Mouse (Mus musculus) cerebellum, adult 11 months (tissue): ENCODE results near the gene Nbas.

Experiments
- DNase-seq: peaks from one replicate; pipeline ENCODE4 v3.0.0; 2022

The Nbas gene

DNA sequence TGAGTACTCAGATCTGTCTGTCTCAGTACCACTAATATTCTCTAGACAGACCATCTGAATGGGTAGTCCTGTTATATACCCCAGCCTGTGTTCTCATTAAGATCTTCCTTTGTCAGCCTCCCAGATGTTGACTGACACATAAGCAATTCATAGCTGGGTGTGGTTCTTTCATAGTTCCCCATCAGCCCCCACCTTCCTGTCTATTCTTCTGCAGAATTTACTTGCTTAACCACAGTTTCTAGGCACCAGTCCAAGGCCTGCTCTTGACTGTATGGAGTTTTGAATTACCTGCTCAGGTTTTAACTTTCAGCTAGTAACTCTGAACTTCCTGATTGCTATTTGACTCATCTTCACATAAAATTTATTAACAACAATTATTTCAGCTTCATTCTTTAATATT is 141.3 kb downstream of the Nbas start:
- no peak for DNase-seq

DNA sequence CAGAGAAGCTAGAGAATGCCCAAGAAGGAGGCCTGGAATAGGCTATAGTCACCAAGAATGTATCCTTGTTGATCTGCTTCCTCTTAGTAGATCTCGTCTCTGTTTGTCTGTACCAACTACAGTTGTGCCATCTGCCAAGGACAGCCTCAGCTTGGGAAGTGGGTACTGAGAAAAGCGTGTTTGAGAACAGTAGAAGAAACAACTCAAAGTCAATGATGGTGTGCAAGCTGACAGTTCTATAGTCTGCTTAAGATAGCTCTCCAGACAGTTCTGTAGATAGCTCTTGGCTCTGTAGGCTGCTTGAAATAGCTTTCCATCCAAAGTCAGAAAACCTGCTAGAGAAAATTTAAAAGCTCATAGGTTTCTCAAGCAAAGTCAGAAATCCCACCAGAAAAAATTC is 149.7 kb downstream of the Nbas start:
- no peak for DNase-seq

DNA sequence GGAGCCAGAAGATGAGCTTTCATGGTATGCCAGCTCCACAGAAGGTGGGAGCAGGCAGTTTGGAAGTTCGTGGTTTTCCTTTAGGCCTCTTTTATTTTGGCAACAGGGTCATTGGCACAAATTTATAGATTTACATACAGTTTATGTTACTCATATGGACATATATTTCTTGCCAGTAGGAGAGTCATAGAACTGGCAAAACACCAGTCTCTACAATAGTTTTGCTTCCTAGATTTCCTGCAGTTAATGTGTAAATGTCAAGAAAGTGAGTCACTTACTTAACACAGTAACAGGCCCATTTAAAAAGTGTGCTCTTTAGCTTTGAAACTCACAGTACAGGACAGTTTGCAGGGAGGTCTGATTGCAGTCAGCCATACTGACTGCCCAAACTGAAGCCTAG is 161.3 kb downstream of the Nbas start:
- no peak for DNase-seq

DNA sequence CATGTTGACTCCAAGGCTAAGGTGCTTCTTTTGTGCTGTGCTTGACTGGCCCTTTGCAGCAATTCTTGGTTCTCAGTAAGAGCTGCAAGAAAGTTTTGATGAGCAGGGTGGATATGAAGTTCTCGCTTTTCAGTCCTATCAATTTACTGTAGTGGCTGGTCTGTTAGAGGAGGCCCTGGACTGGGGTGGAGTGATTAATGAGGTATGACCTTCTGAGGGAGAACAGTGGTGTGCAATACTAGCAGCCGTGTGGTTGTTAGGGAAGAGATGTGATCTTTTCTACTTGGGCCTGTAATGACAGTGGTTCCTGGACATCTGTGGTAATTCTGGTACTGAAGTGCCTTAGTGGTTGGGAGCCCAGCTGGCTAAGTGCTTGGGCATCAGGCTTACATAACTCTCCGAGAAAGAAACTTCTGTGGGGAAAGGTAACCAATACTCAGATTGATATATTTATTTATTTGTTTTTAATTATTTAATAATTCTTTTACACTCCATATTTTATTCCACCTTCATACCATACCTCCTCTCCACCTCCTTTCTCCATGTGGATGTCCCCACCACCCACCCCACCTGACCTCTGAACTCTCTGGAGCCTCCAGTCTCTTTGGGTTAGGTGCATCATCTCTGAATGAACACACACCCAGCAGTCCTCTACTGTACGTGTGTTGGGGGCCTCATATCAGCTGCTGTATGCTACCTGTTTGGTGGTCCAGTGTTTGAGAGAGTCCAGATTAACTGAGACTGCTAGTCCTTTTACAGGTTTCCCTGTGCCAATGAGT is 175.9 kb downstream of the Nbas start:
- no peak for DNase-seq

DNA sequence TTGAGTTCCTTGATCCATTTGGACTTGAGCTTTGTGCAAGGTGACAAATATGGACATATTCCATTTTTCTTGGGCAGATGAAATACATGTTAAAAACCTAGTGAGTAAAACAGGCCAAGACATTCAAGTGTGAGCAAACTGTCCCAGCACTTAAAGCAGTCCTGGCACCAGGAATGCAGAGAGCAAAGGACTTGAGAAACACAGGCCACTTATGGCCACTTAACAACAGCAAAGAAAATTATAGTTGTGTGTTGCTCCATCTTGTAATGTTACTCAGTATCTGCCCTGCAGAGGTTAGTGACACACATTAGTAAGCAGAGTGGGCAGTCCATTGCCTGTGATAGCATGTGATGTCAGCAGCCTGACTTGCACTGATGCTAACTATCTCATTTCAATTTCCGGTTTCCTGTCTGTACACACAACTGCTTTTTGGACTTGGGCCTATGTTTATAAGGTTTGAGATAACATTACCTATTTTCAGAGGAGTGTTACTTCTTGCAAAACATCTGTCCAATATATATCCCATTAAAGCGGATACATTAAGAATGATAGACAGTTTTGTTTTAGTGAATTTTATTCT is 176.6 kb downstream of the Nbas start:
- no peak for DNase-seq

DNA sequence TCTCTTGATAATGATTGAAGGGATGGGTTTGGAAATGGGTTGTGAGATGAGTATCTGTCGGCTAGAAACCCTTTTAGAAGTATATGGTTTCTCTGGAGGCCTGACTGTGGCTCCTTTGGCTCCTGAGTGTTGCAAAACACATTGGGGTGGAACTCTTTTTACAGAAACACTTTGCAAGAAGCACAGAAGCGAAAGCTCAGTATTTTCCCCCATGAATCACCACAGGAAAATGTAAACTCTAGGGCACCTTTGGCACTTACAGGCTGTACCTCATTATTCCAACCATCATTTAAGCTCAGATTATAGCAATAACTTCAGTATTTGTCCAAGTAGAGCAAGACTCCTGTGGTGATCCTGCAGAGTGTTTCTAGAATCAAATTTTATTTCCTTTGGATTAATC is 180.0 kb downstream of the Nbas start:
- no peak for DNase-seq

DNA sequence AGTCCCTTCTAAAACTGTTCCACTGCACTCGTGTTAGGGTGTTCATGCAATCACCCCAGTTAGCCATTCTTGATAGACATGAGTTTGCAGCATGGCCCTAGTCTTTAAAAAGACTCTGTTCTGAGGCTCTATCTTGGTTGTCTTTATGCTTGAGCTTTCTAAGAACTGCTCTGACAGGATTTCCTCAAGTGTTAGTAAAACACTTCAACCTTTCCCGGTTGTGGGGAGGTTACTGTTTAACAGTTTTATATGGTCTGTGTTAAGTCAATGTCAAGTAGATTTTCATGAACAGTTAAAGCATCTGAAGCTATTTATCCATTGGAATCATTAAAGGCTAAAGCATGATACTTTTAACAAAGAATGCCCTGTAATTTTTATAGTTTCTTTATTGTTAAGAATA is 183.1 kb downstream of the Nbas start:
- no peak for DNase-seq

DNA sequence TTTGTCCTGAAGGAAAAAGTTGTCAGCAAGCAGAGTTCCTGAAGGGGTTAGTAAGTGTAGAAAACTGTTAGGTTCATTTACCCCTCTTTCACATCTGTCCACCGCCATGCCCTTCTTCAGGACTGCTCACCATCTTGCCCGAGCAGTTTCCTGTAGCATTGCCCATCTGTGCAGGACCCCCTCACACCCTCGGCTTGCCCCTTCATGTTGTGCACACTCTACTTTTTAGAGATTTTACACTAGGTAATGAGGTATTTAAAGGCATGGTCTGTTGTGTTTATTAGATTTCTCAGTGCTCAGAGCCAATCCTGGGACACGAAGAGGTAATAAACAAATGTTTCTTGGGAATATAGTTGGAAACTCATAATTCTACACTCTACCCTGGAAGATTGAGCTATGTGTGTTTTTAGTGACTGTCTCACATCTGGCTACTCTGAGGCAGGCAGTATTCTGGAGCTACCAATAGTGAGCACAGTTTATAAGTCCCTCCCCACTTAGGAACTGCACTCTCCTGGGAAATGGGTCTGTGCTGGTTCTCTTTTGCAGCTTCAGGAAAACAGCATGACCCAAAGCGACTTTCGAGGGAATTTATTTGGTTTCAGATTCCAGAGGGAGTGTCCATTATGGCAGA is 191.4 kb downstream of the Nbas start:
- DNase-seq: no peak

DNA sequence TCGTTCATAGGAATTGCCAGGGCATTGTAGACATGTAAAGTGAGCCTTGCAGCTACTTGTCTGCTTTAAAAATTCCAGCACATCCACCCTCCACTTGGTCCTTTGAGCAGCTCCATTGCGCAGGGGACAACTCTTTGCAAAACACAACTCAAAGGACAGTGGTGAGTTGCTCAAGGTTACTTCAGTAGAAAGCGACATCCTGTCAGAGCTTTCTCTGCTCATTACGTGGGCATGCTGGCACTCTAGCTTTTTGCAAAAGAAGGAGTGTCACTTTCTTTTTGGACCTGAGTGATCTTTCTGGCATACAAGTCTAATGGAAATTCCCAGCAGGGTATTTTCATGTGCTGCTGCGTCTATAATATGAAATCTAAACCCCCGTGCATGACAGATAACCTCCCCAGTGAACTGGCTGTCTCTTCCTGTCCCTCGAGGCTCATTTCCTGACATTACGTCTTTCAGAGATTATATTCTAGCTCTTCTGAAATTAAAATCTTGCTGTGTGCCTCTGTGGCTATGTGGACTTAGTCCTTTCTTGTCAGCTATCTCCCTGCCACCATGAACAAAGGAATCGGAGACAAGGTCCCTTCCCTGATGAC is 192.7 kb downstream of the Nbas start:
- no peak for DNase-seq

DNA sequence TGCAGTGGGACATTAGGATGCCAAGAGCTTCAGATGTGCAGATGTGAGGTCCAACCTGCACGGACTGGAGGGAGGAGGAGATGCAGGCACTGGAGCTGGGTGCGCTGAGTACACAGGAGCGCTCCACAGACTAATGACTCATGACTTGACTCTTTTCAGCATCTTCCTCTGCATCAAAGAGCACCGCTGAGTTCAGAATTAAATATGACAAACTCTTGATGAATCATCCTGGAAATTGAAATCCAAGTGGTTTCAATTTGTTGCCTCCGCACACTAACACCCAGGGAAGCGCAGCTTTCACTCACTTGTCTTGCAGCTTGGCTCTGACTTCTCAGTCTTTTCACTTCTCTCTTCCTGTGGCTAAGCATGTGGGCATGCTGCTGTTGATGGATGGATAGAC is 193.5 kb downstream of the Nbas start:
- no peak for DNase-seq

DNA sequence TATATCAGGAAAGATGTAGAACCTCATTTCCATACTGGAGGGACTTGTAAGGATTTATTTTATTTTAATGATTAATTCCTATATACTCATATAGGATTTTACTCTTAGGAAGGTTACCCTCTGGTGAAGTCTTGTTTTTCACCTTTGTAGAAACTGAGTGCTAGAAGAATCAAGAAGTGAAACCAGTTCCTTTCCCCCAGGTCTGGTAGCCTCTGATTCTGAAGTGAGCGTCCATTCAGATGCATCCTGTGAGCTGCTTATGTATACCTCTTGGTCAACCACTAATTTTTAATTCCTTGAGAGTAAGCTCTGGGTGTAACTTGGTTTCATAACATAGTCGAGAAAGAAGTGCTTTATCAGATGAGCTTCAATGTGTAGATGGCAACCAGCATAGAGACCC is 196.6 kb downstream of the Nbas start:
- no peak for DNase-seq

DNA sequence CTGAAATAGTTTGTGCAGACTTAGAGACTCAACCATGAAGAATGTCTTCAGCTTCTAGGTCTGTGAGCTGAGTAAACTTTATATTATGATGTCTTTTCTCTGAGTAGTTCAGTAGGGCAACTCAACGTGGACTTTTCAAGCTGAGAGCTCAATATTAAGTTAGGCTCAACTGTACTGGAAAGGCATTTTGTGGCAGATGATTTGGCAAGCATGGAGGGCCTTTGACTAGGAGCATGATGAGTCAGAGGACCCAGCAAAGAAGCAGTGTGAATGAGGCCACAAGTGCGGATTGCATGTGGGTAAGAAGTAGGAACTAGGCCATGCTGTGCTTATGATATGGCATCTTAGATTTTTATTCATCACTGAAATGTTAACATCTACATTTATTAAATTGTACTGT is 205.9 kb downstream of the Nbas start:
- DNase-seq: no peak

DNA sequence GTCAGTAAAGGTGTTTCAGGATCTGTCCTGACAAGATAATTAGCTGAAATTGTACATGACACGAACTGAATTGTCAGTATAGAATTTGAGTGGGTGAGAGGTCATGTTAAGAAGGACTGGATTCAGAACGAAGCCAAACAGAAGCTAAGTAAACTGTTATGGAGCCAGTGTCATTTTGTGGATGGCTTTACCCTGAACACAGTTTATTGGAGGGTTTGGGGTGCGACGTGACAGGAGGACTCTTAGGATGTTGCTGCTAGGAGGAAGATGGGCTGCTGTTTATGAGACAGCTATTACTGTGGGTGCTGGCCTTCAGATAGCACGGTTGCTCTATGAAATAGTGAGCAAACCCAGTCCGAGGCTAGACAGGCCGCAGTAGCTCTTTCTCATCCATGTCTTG is 210.2 kb downstream of the Nbas start:
- no peak for DNase-seq

DNA sequence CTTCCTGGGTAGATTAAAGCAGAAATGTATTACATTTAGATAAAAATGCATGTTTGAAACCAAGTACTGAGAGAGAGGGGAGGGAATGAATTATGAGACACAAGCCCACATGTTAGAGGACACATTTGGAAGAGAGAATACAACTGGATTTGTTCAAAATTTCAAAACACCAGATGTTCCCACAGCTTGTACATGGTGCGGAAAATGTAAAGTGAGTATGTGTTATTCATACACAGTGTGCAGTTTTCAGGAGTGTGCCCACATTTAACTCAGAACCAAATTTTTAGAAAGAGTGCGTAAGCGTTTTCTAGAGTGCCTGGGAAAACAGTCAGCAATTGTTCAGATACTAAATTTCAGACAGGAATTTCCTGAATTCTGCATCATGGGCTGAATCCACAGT is 217.3 kb downstream of the Nbas start:
- DNase-seq: no peak

DNA sequence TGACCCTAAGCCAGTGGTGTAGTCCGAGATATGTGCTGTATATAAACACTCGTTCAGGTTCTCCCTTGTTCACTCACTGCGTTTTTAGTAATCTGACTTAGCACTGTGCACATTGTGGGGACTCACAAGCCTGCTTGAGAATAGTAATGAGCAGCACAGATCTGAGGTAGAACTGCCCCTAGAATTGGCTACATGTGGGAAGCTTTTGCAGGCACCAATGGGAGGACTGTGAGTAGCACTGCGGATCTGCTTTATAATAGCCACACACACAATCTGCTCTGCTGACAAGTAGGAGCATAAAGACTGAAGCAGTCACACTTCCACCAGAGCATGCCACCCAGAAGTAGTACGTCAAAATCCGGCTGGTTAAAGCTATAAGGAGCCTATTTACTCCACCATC is 228.3 kb downstream of the Nbas start:
- DNase-seq: no peak

DNA sequence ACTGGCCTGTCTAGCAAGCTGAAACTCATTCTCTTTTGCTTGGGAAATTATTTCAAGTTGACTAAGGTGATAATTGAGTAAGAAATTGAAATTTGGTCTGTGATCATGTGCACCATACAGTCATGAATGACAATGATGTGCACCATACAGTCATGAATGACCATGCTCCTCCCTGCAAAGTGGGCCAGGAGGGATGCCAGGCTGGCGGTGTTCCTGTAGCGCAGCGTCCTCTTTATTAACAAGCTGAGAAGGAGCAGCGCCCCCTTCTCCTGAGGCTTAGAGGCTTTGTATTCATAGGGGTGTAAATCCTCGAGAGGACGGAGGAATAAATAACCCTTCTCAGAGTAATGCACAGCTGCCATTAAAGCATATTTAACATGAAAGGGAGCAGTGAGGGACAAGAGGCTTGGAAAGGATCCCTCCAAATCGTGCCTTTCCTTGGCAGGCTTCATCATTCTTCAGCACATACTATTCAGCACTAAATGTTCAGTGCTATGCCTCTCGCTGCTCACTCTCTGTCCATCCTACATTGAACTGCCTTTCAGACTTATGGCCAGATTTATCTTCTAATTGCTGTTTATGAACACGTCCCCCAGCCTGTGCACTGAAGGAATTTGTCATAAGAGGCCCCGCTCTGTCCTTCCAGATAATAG is 230.4 kb downstream of the Nbas start:
- DNase-seq: no peak

DNA sequence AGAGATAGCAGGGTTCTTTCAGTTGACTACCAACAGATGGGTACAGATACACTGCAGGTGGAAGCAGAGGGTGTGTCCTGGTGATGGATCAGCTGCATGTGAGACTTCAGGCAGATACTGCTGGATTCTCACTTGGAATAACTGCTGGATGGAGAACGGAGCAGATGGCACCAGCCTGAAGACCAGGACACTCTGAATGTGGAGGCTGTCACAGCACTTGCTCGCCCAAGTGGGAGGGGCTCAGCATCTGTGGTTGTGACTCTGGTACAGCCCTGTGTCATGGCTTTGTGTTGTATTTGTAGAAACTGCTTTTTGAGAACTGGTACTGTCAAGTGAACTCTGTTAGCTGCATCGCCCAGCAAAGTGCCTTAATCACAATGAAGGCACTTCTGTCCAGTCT is 231.3 kb downstream of the Nbas start:
- DNase-seq: no peak

DNA sequence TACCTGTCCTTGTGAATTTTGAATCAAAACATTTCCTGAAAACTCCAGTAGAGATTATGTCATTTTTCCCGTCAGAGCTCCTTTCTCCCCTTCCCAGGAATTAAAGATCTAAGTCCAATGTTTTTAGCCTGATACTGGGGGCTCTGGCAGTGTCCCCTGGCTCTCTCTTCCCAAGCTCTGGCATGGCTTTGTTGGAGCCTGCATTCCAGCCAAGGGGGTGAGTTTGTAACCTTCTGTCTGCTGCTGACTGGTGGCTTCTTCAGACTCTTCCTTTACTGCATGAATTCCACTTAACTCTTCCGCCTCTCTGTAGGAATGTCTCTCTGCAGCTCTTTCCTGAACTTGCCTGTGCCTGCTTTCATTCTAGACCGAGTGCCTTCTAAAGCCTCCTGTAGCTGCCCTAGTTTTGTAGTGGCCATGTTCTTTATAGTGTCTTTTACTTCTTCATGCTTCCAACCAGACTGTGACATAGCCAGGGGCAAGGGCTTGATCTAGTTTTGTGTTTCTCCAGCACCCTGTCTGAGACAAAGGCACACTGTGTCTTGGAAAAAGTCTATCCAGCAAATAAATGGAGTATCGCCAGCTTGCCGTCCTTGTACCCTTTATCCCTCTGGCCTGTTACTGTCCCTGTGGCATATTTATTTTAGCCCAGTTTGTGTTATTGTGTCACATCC is 236.0 kb downstream of the Nbas start:
- DNase-seq: no peak

DNA sequence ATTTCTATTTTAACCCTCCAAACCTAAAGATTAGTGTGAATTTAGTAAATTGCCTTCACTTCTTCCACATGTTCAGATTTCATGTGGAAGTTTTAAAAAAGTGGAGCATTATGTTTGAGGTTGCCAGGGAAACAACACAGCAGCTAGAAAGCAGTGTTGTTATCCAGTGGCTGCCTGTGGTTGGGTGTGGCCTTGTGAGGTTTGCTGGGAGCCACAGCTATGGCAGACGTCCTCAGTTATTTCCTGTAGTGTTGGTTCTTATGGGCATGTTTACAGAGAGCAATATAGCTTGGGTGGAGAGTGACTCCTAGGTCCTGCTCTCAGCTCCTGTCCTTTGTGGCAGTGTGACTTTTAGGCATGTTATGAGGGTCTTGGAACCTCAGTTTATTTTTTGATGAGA is 249.1 kb downstream of the Nbas start:
- DNase-seq: no peak

DNA sequence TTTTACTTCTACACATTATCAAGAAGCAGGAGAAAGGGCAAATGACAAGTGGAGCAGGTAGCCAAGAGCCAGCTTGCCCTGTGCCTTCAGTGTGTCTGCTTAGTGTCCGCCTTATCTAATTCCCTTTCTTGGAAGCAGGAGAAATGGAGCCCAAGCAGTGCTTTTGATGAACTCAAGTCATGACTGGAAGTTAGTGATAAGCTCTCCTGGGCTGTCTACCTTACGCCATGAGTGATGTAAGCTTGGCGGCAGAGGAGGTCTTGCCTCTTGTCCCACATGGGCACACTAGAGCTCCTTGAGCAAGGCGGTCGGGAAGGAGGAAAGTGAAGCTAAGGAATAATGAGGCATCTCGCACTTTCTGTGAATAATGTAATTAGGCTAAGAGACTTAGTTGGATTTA is 250.5 kb downstream of the Nbas start:
- no peak for DNase-seq

DNA sequence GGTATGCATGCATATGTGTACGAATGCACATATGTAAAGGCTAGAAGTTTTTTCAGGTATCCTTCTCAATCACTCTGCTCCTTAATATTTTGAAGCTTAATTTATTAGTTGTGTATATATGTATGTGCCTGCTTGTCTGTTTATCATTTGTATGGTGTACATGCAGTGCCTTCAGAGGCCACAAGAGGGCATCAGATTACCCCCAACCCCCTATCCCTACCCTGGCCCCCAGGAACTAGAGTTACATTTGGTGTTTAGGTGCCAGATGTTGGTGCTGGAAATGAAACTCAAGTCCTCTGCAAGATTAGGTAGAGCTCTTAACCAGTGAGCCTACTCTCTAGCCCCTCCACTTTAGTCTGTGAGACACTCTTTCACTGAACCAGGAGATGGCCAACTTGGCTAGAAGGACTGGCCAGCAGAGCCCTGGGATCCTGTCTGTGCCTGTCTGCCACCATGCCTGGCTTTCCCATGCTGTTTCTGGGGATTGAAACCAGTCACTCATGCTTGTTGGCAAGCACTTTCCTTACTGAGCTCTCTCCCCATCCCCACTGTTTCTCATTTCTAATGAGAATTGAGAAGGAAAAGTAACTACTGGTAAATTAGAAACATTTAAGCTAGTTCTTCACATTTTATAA is 263.9 kb downstream of the Nbas start:
- no peak for DNase-seq

DNA sequence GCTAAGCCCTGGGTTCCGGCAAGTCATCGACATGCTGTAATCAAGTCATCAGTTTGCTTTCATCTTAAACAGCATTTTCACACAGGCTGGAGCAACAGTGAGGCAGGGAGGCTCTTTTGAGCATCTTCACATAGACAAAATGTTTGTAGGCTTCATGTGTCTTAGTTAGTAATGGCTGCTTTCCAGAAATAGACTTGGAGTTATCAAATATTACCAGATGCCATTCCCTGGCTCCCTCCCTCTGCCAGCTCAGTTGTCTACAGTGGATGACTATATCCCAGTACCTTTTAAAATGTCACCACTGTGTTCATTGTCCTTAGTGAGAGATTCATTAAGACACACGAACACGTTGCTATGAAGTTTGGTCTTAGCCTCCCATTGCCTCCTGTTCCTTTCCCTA is 270.2 kb downstream of the Nbas start:
- no peak for DNase-seq

DNA sequence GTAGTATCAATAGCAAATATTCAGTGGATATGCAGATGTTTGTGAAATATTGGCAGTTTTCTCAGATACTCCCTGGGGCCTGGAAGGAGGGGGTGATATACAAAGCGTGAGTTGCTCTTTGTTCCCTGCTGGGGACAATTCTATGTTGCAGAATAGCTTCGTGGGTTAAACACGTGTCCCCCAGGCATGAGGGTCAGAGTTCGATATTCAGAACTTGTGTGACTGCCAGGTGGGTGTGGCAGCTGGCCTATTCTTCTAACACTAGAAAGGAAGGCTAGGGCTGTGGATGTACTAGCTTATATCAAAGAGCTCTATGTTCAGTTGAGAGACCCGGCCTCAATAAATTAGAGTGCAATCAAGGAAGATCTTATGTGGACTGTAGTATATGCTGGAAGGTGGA is 274.9 kb downstream of the Nbas start:
- DNase-seq: no peak
